Mouse (Mus musculus): ENCODE measurements around the gene Sptbn4. TPM values are rescaled to one million over a fixed set of nuclear protein-coding genes. Genes with fewer than 3 reads are reported as not detected.

The Sptbn4 gene
- polyA plus RNA-seq, 1 experiment from 2014 or later = 0.37 TPM

GRCm38 (mm10) chr7:27408379-27409176, 38.9 kb downstream of the Sptbn4 start:
- peaks cover 9% of the 10 kb centered on the region for H3K9me3 ChIP-seq
- H3K36me3 ChIP-seq (replicated peaks) = no peaks in the 10 kb centered on the region
- peaks cover 80% of the 10 kb centered on the region for H3K27me3 ChIP-seq (ENCODE audit: poor library complexity, severe bottlenecking)
- under 1% methylated on average over 96 of the region's 96 CpGs for WGBS
- H3K4me3 ChIP-seq = peak overlapping the region; percentile 57
- peak; percentile 75 for DNase-seq (ENCODE audit: extremely low spot score, low spot score)
- H3K27ac ChIP-seq = no peak overlapping the region
- peaks cover 20% of the 10 kb centered on the region for H3K4me1 ChIP-seq

DNA sequence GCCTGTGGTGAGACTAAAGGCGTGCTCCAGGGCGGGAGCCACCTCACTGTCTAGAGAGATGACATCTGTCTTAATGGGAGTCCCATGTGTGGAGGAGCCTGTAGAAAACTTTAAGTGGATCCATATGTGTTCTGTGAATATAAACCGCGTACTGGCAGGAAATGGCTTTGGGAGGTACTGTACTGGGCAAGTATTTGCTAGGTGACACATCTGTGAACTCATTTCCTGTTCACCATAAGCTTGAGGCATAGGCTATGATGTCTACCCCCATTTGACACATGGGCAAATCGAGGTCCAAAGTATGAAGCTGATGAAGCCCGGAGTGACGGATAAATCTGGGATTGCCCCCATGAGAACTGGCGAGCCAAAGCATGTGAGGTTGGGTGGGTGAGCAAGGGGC, 39.7 kb downstream of the Sptbn4 start:
- no peak for DNase-seq (ENCODE audit: extremely low spot score, low spot score)
- 54% methylated on average over 8 of the region's 8 CpGs for WGBS
- peak overlapping the region; percentile 57 for H3K4me3 ChIP-seq

DNA sequence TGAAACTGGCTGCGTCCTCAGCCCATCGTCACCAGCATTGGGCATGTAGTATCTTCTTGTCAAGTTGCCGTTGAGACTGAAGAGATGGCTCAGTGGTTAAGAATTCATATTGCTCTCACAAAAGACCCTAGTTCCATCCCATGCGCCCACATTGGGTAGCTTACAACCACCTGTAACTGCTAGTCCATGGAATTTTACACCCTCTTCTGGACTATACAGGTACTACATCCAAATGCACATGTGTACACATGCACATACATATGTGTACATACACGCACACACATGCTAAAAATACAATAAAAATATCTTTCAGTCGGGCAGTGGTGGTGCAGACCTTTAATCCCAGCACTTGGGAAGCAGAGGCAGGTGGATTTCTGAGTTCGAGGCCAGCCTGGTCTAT, 41.0 kb downstream of the Sptbn4 start:
- peaks cover 14% of the 10 kb centered on the region for H3K9me3 ChIP-seq
- no peak for DNase-seq (ENCODE audit: extremely low spot score, low spot score)
- H3K27ac ChIP-seq = no peak overlapping the region
- WGBS = 83% methylated on average over 7 of the region's 7 CpGs
- peaks cover 99% of the 10 kb centered on the region for H3K27me3 ChIP-seq (ENCODE audit: poor library complexity, severe bottlenecking)
- H3K4me3 ChIP-seq = no peak overlapping the region
- no peaks in the 10 kb centered on the region for H3K36me3 ChIP-seq (replicated peaks)
- H3K4me1 ChIP-seq = peaks cover 20% of the 10 kb centered on the region

More for the DNA sequence above, 39.7 kb downstream of the Sptbn4 start:
- Histone ChIP-seq H3K36me3 (replicated peaks) (no peaks in the 10 kb centered on the region), H3K27ac (no peak overlapping the region), H3K27me3 (ENCODE audit: poor library complexity, severe bottlenecking) (peaks cover 87% of the 10 kb centered on the region), H3K9me3 (peaks cover 14% of the 10 kb centered on the region), H3K4me1 (peaks cover 20% of the 10 kb centered on the region)

DNA sequence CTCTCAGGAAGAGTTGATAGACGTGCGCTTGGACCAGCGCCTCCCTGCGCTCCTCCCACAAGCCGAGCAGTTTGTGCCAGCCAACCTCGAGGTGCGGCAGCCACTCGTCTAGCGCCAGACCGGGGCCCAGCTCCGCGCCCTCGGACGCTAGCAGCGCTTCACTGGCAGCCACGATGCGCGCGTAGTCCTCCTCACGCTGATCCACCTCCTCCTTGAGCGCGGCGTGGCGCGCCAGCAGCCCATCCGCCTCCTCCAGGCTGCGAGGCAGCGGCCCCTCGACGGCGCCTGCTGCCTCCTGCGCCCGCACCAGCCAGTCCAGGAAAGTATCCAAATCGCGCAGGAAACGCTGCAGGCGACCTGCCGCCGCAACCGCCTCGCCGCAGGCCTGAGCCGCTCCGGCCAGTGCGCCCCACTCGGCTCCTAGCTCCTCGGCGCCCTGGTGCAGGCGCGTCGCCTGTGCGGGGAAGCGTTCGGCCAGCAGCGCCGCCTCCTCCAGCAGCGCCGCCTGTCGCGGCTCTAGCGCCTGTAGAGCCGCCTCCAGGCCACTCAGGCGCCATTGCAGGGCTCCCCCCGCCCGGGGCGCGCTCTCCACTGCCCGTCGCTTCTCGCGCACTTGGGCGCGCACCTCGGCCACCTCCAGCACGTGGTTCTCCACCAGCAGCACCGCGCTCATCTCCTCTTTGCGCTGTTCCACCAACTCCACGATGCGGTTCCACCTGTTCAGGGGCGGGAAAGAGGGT, 43.1 kb downstream of the Sptbn4 start:
- Histone ChIP-seq H3K27ac (no peak overlapping the region), H3K27me3 (ENCODE audit: poor library complexity, severe bottlenecking) (peaks cover 97% of the 10 kb centered on the region), H3K4me1 (peaks cover 20% of the 10 kb centered on the region), H3K4me3 (peak overlapping the region; percentile 33), H3K36me3 (replicated peaks) (no peaks in the 10 kb centered on the region), H3K9me3 (peaks cover 14% of the 10 kb centered on the region)
- 7% methylated on average over 81 of the region's 81 CpGs for WGBS
- DNase-seq (ENCODE audit: extremely low spot score, low spot score) = no peak

- Histone ChIP-seq H3K4me3 (no peak overlapping the region), H3K4me1 (peaks cover 7% of the 10 kb centered on the region), H3K27ac (no peak overlapping the region), H3K36me3 (replicated peaks) (no peaks in the 10 kb centered on the region), H3K27me3 (ENCODE audit: poor library complexity, severe bottlenecking) (peaks cover 97% of the 10 kb centered on the region), H3K9me3 (peaks cover 14% of the 10 kb centered on the region)
- WGBS = 10% methylated on average over 16 of the region's 16 CpGs
- DNase-seq (ENCODE audit: extremely low spot score, low spot score) = peak; percentile 61
Measured at GRCm38 (mm10) chr7:27402675-27403074, 44.8 kb downstream of the Sptbn4 start.

DNA sequence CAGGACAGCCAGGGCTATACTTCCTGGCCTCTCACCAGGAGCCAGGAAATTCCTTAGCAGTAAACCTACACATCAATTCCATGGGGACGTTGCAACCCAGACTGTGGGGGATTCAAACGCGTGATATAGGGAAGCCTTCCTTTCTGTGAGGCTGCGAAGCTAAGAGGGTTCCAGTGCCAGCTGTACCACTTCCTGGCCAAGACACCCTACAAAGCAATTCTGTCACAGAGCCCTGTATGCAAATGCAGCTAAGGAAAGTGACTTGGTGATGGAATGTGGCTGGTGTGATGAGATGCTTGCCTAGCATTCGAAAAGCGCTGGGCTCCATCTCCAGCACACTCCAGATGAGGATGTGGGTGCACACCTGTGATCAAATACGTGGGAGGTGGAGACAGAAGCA, 46.9 kb downstream of the Sptbn4 start:
- Histone ChIP-seq H3K4me1 (peaks cover 28% of the 10 kb centered on the region), H3K4me3 (no peak overlapping the region), H3K27me3 (ENCODE audit: poor library complexity, severe bottlenecking) (peaks cover 97% of the 10 kb centered on the region), H3K36me3 (replicated peaks) (no peaks in the 10 kb centered on the region), H3K27ac (no peak overlapping the region), H3K9me3 (peaks cover 6% of the 10 kb centered on the region)
- no peak for DNase-seq (ENCODE audit: extremely low spot score, low spot score)
- 81% methylated on average over 7 of the region's 7 CpGs for WGBS

- DNase-seq (ENCODE audit: extremely low spot score, low spot score) = peak; percentile 55
- Histone ChIP-seq H3K36me3 (replicated peaks) (no peaks in the 10 kb centered on the region), H3K27me3 (ENCODE audit: poor library complexity, severe bottlenecking) (peaks cover 97% of the 10 kb centered on the region), H3K4me3 (peak overlapping the region; percentile 57), H3K4me1 (peaks cover 22% of the 10 kb centered on the region), H3K9me3 (no peaks in the 10 kb centered on the region), H3K27ac (no peak overlapping the region)
- 18% methylated on average over 26 of the region's 26 CpGs for WGBS
Measured at GRCm38 (mm10) chr7:27397048-27397949, 50.2 kb downstream of the Sptbn4 start.

- H3K27ac ChIP-seq = peak overlapping the region; percentile 33; the same call in 1 of the 2 replicates
Measured at GRCm38 (mm10) chr7:27396184-27397047, 51.1 kb downstream of the Sptbn4 start.

DNA sequence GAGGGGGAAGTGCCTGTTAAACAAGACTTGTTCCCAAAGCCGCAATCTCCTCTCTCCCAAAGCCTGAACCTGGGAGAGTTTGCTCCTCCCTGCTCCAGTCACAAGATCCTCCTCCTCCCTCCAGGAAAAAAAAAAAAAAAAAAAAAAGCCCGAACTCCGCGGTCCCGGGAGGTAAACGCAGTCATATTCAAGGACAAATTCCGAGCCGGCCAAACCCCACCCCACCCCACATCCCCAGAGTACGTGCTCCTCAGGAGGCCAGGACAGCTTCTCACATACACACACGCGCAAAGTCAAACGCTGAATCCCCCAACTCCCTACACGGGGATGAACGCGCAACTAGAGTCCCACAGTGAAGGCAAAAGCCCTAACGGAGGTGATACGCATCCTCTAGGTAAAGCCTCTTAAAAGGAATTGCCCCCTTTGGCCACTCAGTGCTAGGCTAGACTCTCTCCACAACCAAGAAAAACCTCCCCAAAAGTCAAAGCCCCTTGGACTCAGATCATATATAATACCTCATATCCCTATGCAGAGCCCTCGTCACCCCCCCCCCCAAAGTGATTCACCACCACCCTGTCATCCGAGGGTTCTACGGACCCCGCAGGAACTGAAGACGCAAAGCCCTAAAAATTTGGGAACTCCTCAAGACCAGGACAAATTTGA, 51.8 kb downstream of the Sptbn4 start:
- H3K4me3 ChIP-seq = peak overlapping the region; percentile 57
- WGBS = 2% methylated on average over 22 of the region's 22 CpGs
- H3K27me3 ChIP-seq (ENCODE audit: poor library complexity, severe bottlenecking) = peaks cover 97% of the 10 kb centered on the region
- no peaks in the 10 kb centered on the region for H3K36me3 ChIP-seq (replicated peaks)
- no peak for DNase-seq (ENCODE audit: extremely low spot score, low spot score)
- no peaks in the 10 kb centered on the region for H3K9me3 ChIP-seq
- H3K4me1 ChIP-seq = peaks cover 22% of the 10 kb centered on the region
- H3K27ac ChIP-seq = no peak overlapping the region

More at GRCm38 (mm10) chr7:27396184-27397047, 51.1 kb downstream of the Sptbn4 start:
- DNase-seq (ENCODE audit: extremely low spot score, low spot score) = peak; percentile 43
- H3K4me1 ChIP-seq = peaks cover 22% of the 10 kb centered on the region
- peak overlapping the region; percentile 57 for H3K4me3 ChIP-seq
- peaks cover 97% of the 10 kb centered on the region for H3K27me3 ChIP-seq (ENCODE audit: poor library complexity, severe bottlenecking)
- 2% methylated on average over 35 of the region's 68 CpGs for WGBS
- H3K9me3 ChIP-seq = no peaks in the 10 kb centered on the region
- H3K36me3 ChIP-seq (replicated peaks) = no peaks in the 10 kb centered on the region

GRCm38 (mm10) chr7:27391416-27391815, 56.1 kb downstream of the Sptbn4 start:
- DNase-seq (ENCODE audit: extremely low spot score, low spot score) = no peak
- 41% methylated on average over 16 of the region's 16 CpGs for WGBS
- no peaks in the 10 kb centered on the region for H3K9me3 ChIP-seq
- H3K4me3 ChIP-seq = no peak overlapping the region
- H3K36me3 ChIP-seq (replicated peaks) = no peaks in the 10 kb centered on the region
- no peak overlapping the region for H3K27ac ChIP-seq
- H3K27me3 ChIP-seq (ENCODE audit: poor library complexity, severe bottlenecking) = peaks cover 59% of the 10 kb centered on the region
- peaks cover 9% of the 10 kb centered on the region for H3K4me1 ChIP-seq

DNA sequence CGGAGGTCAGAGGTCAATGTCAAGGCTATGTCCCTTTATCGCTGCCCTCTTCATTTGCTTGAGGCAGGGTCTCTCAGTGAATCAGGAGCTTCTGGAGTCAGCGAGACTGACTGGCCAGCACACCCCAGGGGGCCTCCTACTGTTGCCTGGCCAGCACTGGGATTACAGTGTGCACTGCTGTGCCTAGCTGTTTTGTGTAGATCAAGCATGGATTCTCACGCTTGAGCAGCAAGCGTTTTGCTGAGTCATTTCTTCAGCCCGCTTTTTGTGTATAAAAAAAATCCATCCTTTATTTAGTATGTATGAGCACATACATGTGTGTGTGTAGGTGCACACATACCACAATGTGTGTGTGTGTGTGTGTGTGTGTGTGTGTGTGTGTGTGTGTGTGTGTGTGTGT, 58.3 kb downstream of the Sptbn4 start:
- WGBS = 71% methylated on average over 6 of the region's 6 CpGs

More for the DNA sequence above, 58.3 kb downstream of the Sptbn4 start:
- no peaks in the 10 kb centered on the region for H3K9me3 ChIP-seq
- no peaks in the 10 kb centered on the region for H3K36me3 ChIP-seq (replicated peaks)
- peaks cover 37% of the 10 kb centered on the region for H3K27me3 ChIP-seq (ENCODE audit: poor library complexity, severe bottlenecking)
- peaks cover 5% of the 10 kb centered on the region; the same call in 1 of the 2 replicates for H3K4me1 ChIP-seq
- no peak overlapping the region for H3K27ac ChIP-seq
- no peak for DNase-seq (ENCODE audit: extremely low spot score, low spot score)
- no peak overlapping the region for H3K4me3 ChIP-seq

Data from forebrain, embryonic 10.5 days (tissue).